In genomic region chr3:103606045-103606597, GRCm38 (mm10) we compare ENCODE assay signal across 27 mouse cellular contexts. TPM values are rescaled to one million over a fixed set of nuclear protein-coding genes. Genes with fewer than 3 reads are reported as not detected.
DNase-seq lines count a peak whose midpoint lies in the region; TF ChIP-seq lines count a peak whose summit lies in the region.
"Had no signal": no experiment of that assay in that cellular context is flagged by ENCODE, and none has a peak within 500 bp of the region (broad histone marks: within the 10 kb centered on the region; RNA-seq: fewer than 3 reads in every experiment).

No protein-coding gene starts in this region.

- H3K4me1 ChIP-seq in olfactory bulb, adult 2 months (ENCODE audit: control insufficient read depth, insufficient read depth, low read length) = peaks cover 37% of the 10 kb centered on the region

- no peak for TF ChIP-seq POLR2A in olfactory bulb, adult 2 months (IDR thresholded peaks at IDR 0.05; ENCODE audit: insufficient read depth, low read depth, low read length)

- intact Hi-C loops in left cerebral cortex, adult 2 months (cut with DNase I) = no loop called here
- intact Hi-C loops in left cerebral cortex, postnatal 10 days (cut with DNase I) = no loop called here

- TF ChIP-seq CTCF in left cerebral cortex, adult 2 months (IDR thresholded peaks at IDR 0.05) = no peak
- no peak for TF ChIP-seq CTCF in olfactory bulb, adult 2 months (IDR thresholded peaks at IDR 0.05; ENCODE audit: insufficient read depth, low read depth, low read length)

- H3K4me3 ChIP-seq in left cerebral cortex, adult 2 months = no peak overlapping the region
- no peak overlapping the region for H3K4me3 ChIP-seq in olfactory bulb, adult 2 months (ENCODE audit: insufficient read depth, low read depth, low read length)
- H3K4me3 ChIP-seq: embryonic facial prominence, embryonic 13.5 days; heart, embryonic 12.5 days; kidney, embryonic 15.5 days; megakaryocyte, embryonic 14.5 days; myocyte had no signal

- 81% methylated on average over 6 of the region's 6 CpGs for WGBS in olfactory bulb, adult 2 months

- H3K27ac ChIP-seq in left cerebral cortex, adult 2 months = 0 out of 2 replicates have a peak overlapping the region, but pooled peaks have one; percentile 36
- H3K27ac ChIP-seq in olfactory bulb, adult 2 months (ENCODE audit: insufficient read depth, low read depth, low read length) = peak overlapping the region; percentile 63
- H3K27ac ChIP-seq: embryonic facial prominence, embryonic 13.5 days; hindbrain, postnatal 0 days; kidney, embryonic 15.5 days had no signal

- peak; percentile 31 for DNase-seq in cerebellum, adult 9-11 months
- DNase-seq in cerebellum, postnatal 36 days = no peak
- no peak for DNase-seq in left cerebral cortex, adult 2 months (ENCODE audit: extremely low spot score in 1 of 2, low spot score in 2 of 2)
- DNase-seq in left cerebral cortex, postnatal 10 days (ENCODE audit: extremely low spot score in 1 of 2, low spot score in 2 of 2) = no peak
- DNase-seq in right cerebral cortex, adult 18-20 months = peak; percentile 54
- no peak for DNase-seq in right cerebral cortex, postnatal 25 days
- no peak for DNase-seq in urinary bladder, postnatal 10 days (ENCODE audit: low spot score)
- DNase-seq: adrenal gland, postnatal 36 days; kidney, postnatal 4 days; liver; midbrain, embryonic 14.5 days; retina, postnatal 1 day; thymus, postnatal 4 days had no signal

RNA-seq across cellular contexts. Expression of gene Syt6, which starts 31.1 kb away (rescaled TPM):
- 10 to 100 TPM; 12.4 to 14.4 TPM for total RNA-seq in left cerebral cortex, adult 2 months (2021)
- 10 to 100 TPM; 19.0 to 20.3 TPM for total RNA-seq in left cerebral cortex, postnatal 10 days (2021)
- polyA plus RNA-seq in olfactory bulb, adult 2 months (2012; ENCODE audit: insufficient read depth, insufficient read length, low replicate concordance, missing spikeins) = 104 and 138 TPM in 2 replicates
- total RNA-seq: adrenal gland, postnatal 36 days; gastrocnemius, adult 8-10 months; granulocyte monocyte progenitor cell, adult 5-6 weeks; heart, postnatal 25 days had no signal
- polyA plus RNA-seq: G1E; liver, embryonic 16.5 days had no signal

RNA-seq across cellular contexts. Expression of gene Atg4a-ps, which starts 39.7 kb away (rescaled TPM):
- total RNA-seq in left cerebral cortex, adult 2 months (2021) = 1 to 10 TPM in 1 of 2 experiments, under 1 TPM in 1; 0.18 to 1.3 TPM
- 1 to 10 TPM in 1 of 2 experiments, not detected in 1; 2.3 TPM for total RNA-seq in left cerebral cortex, postnatal 10 days (2021)
- not detected in 2 replicates for polyA plus RNA-seq in olfactory bulb, adult 2 months (2012; ENCODE audit: insufficient read depth, insufficient read length, low replicate concordance, missing spikeins)
- polyA plus RNA-seq: G1E; heart, embryonic 12.5 days; kidney, embryonic 15.5 days; midbrain, embryonic 14.5 days; spleen, adult 2 months; stomach, embryonic 14.5 days had no signal

Comparison
In these comparisons a context has a peak if more than half of its experiments do, and no peak if none do; other contexts are left out.
1. DNase-seq: peak in cerebellum, adult 9-11 months (single experiment) and right cerebral cortex, adult 18-20 months (single experiment); none in cerebellum, postnatal 36 days (0 of 2), left cerebral cortex, adult 2 months (0 of 2), left cerebral cortex, postnatal 10 days (0 of 2), right cerebral cortex, postnatal 25 days (single experiment) and urinary bladder, postnatal 10 days (single experiment).